Mouse (Mus musculus) testis, adult 2 months (tissue): ENCODE data around the gene Fam50a. TPM values are rescaled to one million over a fixed set of nuclear protein-coding genes. Genes with fewer than 3 reads are reported as not detected.
A peak's percentile ranks its signal among the peaks of the same experiment; 100 is the strongest.

Experiments used
- H3K27ac ChIP-seq: fragments of 200-500 bp; 2 replicates; pipeline ENCODE4 v1.5.1; 2012; ENCODE audit warnings: low read depth, low read length; ENCODE audit not compliant: control insufficient read depth, insufficient read depth
- H3K27me3 ChIP-seq: fragments of 200-500 bp; 2 replicates; pipeline ENCODE4 v1.6.1; 2012; ENCODE audit warnings: mild to moderate bottlenecking, low read length, moderate library complexity; ENCODE audit not compliant: control insufficient read depth, insufficient read depth
- H3K36me3 ChIP-seq: fragments of 200-500 bp; 2 replicates; pipeline ENCODE4 v1.6.1; 2012; ENCODE audit warnings: mild to moderate bottlenecking, low read length; ENCODE audit not compliant: control insufficient read depth, insufficient read depth
- H3K4me1 ChIP-seq: fragments of 200-500 bp; 2 replicates; pipeline ENCODE4 v1.6.1; 2012; ENCODE audit warnings: low read length; ENCODE audit not compliant: control insufficient read depth, insufficient read depth
- H3K4me3 ChIP-seq: fragments of 200-500 bp; 2 replicates; pipeline ENCODE4 v1.5.1; 2012; ENCODE audit warnings: low read depth, mild to moderate bottlenecking, low read length, moderate library complexity, mixed read lengths; ENCODE audit not compliant: control insufficient read depth
- CTCF ChIP-seq: fragments of 200-500 bp; IDR thresholded peaks from 2 replicates; pipeline ENCODE4 v1.5.1; 2012; ENCODE audit warnings: low read depth, mild to moderate bottlenecking, inconsistent platforms, low read length, moderate library complexity; ENCODE audit not compliant: control insufficient read depth, insufficient read depth, insufficient replicate concordance
- POLR2A ChIP-seq: fragments of 200-500 bp; IDR thresholded peaks from 2 replicates; pipeline ENCODE4 v1.6.1; 2012; ENCODE audit warnings: low read depth, mild to moderate bottlenecking, inconsistent platforms, low read length, moderate library complexity; ENCODE audit not compliant: control insufficient read depth
- polyA plus RNA-seq: library from polyadenylated mRNA; depleted of rRNA; stranded (reverse); fragments of >200 nt; gene quantifications from 2 replicates; pipeline ENCODE4 v1.2.3, GENCODE M21; 2012; rRNA removed

Gene Fam50a
- polyA plus RNA-seq, 1 experiment: 1.9 TPM

GRCm38 (mm10) chrX:74359171-74359570, 46.3 kb downstream of the Fam50a start:
- H3K4me3 ChIP-seq: no peak overlapping the region
- no peaks in the 10 kb centered on the region for H3K4me1 ChIP-seq
- no peak overlapping the region for H3K27ac ChIP-seq
- TF ChIP-seq POLR2A: no peak
- no peak for TF ChIP-seq CTCF
- H3K27me3 ChIP-seq: no peaks in the 10 kb centered on the region
- H3K36me3 ChIP-seq: no peaks in the 10 kb centered on the region

GRCm38 (mm10) chrX:74367512-74367911, 54.7 kb downstream of the Fam50a start:
- TF ChIP-seq POLR2A (no peak), CTCF (no peak)
- H3K27ac ChIP-seq: peak overlapping the region; percentile 89
- peaks cover 7% of the 10 kb centered on the region for H3K4me1 ChIP-seq
- H3K27me3 ChIP-seq: no peaks in the 10 kb centered on the region
- no peaks in the 10 kb centered on the region for H3K36me3 ChIP-seq
- peak overlapping the region; percentile 79 for H3K4me3 ChIP-seq

- Histone ChIP-seq H3K4me1 (peaks cover 7% of the 10 kb centered on the region), H3K27ac (peak overlapping the region; percentile 89)
- no peak for TF ChIP-seq CTCF
- no peak; the same call in 1 of the 2 replicates for TF ChIP-seq POLR2A
Observed at GRCm38 (mm10) chrX:74368209-74368909, 55.5 kb downstream of the Fam50a start.

More at GRCm38 (mm10) chrX:74368209-74368909, 55.5 kb downstream of the Fam50a start:
- peak overlapping the region; percentile 79 for H3K4me3 ChIP-seq
- no peaks in the 10 kb centered on the region for H3K36me3 ChIP-seq
- H3K27me3 ChIP-seq: no peaks in the 10 kb centered on the region

Other genes starting within 250 kb of the Fam50a start
- gene Opn1mw, start 185.6 kb upstream of the Fam50a start, polyA plus RNA-seq: not detected in 2 replicates
- 0.74 and 0.76 TPM in 2 replicates for gene Mecp2, start 177.7 kb upstream of the Fam50a start, polyA plus RNA-seq
- 1.2 and 1.7 TPM in 2 replicates for gene Tex28, start 145.2 kb upstream of the Fam50a start, polyA plus RNA-seq
- 5.6 and 6.8 TPM in 2 replicates for gene Tktl1, start 135.8 kb upstream of the Fam50a start, polyA plus RNA-seq
- 49.6 and 96.4 TPM in 2 replicates for gene Flna, start 63.2 kb upstream of the Fam50a start, polyA plus RNA-seq
- gene Emd, start 58.3 kb upstream of the Fam50a start, polyA plus RNA-seq: 29.9 and 33.6 TPM in 2 replicates
- gene Rpl10, start 42.2 kb upstream of the Fam50a start, polyA plus RNA-seq: 85.8 and 143 TPM in 2 replicates
- 17.4 and 20.0 TPM in 2 replicates for gene Taz, start 31.1 kb upstream of the Fam50a start, polyA plus RNA-seq
- gene Dnase1l1, start 30.7 kb upstream of the Fam50a start, polyA plus RNA-seq: 1.7 and 1.8 TPM in 2 replicates
- gene Atp6ap1, start 15.9 kb upstream of the Fam50a start, polyA plus RNA-seq: 40.3 and 41.6 TPM in 2 replicates
- 18.0 and 19.7 TPM in 2 replicates for gene Gdi1, start 8.0 kb upstream of the Fam50a start, polyA plus RNA-seq
- gene Plxna3, start 16.0 kb downstream of the Fam50a start, polyA plus RNA-seq: 1.9 and 2.1 TPM in 2 replicates
- 7.0 and 7.3 TPM in 2 replicates for gene Lage3, start 40.6 kb downstream of the Fam50a start, polyA plus RNA-seq
- gene Ubl4a, start 60.2 kb downstream of the Fam50a start, polyA plus RNA-seq: 11.5 and 13.2 TPM in 2 replicates
- 6.2 and 9.0 TPM in 2 replicates for gene Slc10a3, start 60.3 kb downstream of the Fam50a start, polyA plus RNA-seq
- 5.6 and 6.5 TPM in 2 replicates for gene Fam3a, start 80.2 kb downstream of the Fam50a start, polyA plus RNA-seq
- 2.1 and 2.9 TPM in 2 replicates for gene Ikbkg, start 80.3 kb downstream of the Fam50a start, polyA plus RNA-seq
- 6.9 and 7.7 TPM in 2 replicates for gene G6pdx, start 116.2 kb downstream of the Fam50a start, polyA plus RNA-seq
- gene Gm6880, start 168.4 kb downstream of the Fam50a start, polyA plus RNA-seq: 26.3 and 26.6 TPM in 2 replicates